In the genomic region with DNA sequence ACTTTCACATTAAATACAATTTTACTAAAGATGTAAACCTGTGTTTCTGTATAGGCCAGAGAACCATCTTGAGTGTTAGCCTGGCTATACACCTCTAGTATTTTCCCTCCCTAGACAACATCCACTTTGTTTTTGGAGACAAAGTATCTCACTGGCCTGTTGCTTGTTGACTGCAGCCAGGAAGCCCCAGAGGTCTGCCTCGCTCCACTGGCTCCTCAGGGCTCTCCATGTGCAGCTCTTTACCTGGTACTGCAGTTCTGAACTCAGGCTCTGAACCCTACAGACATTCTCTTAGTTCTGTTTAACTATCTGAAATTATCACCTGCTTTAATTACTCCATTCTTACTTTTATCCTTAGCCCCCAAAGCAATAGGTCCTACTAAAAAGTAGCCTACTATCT, we compare ENCODE assay signal across 21 mouse cellular contexts. TPM values are rescaled to one million over a fixed set of nuclear protein-coding genes. Genes with fewer than 3 reads are reported as not detected.
DNase-seq lines count a peak whose midpoint lies in the region; ATAC-seq and TF ChIP-seq lines count a peak whose summit lies in the region.
"Had no signal": no experiment of that assay in that cellular context is flagged by ENCODE, and none has a peak within 500 bp of the region (broad histone marks: within the 10 kb centered on the region; RNA-seq: fewer than 3 reads in every experiment).

No protein-coding gene starts in this region.

- H3K9me3 ChIP-seq in kidney, embryonic 16.5 days (ENCODE audit: low read length) = no peaks in the 10 kb centered on the region
- H3K9me3 ChIP-seq: G1E had no signal

- no peak overlapping the region for H3K4me2 ChIP-seq in kidney, embryonic 16.5 days (replicated peaks; ENCODE audit: low read depth, low read length)

- H3K27me3 ChIP-seq in kidney, adult 2 months (replicated peaks; ENCODE audit: control insufficient read depth, insufficient read depth, low read length) = no peaks in the 10 kb centered on the region; the same call in 1 of the 2 replicates
- no peaks in the 10 kb centered on the region for H3K27me3 ChIP-seq in kidney, embryonic 16.5 days (ENCODE audit: insufficient read depth, low read length)
- H3K27me3 ChIP-seq: CH12.LX, Patski had no signal

- ATAC-seq in kidney, embryonic 16.5 days (ENCODE audit: low FRiP score, low TSS enrichment) = no peak
- ATAC-seq: activated CD4-positive, CD25-positive, alpha-beta regulatory T cell, adult 4 months; CD4-positive, CD25-positive, alpha-beta regulatory T cell, adult 4 months; Patski had no signal

- WGBS in kidney, adult 2 months = 74% methylated on average over 1 of the region's 1 CpGs
- WGBS in kidney, embryonic 16.5 days = 92% methylated on average over 1 of the region's 1 CpGs

- peak; percentile 50 for DNase-seq in heart, adult 11 months
- no peak for DNase-seq in heart, postnatal 10 days
- peak; percentile 61 for DNase-seq in kidney, adult 2 months
- DNase-seq in kidney, postnatal 25 days = peak; percentile 27 to 52
- no peak for DNase-seq in kidney, postnatal 14 days
- DNase-seq: adrenal gland, adult 2 months; adrenal gland, adult 8-10 months; adrenal gland, postnatal 10 days; adrenal gland, postnatal 14 days; adrenal gland, postnatal 25 days; adrenal gland, postnatal 36 days; B cell, adult 2 months; cerebellum, adult 11 months; cerebellum, adult 11-12 months; cerebellum, adult 18-20 months had no signal

- H3K9ac ChIP-seq in kidney, embryonic 16.5 days (replicated peaks; ENCODE audit: low read length) = no peak overlapping the region

- TF ChIP-seq CTCF in kidney, adult 2 months (conservative IDR thresholded peaks at IDR 0.05; ENCODE audit: insufficient read depth, insufficient read length, low read depth, low read length) = no peak

- H3K4me1 ChIP-seq in kidney, adult 2 months (ENCODE audit: control insufficient read depth, insufficient read depth, low read length) = peaks cover 9% of the 10 kb centered on the region; the same call in 1 of the 2 replicates
- H3K4me1 ChIP-seq in kidney, embryonic 16.5 days (ENCODE audit: insufficient read depth, low read length) = no peaks in the 10 kb centered on the region

- H3K36me3 ChIP-seq in kidney, adult 2 months (ENCODE audit: control insufficient read depth, insufficient read depth, low read length) = peaks cover 17% of the 10 kb centered on the region
- peaks cover 62% of the 10 kb centered on the region for H3K36me3 ChIP-seq in kidney, embryonic 16.5 days (ENCODE audit: insufficient read depth, low read length)

- no peak overlapping the region; the same call in 1 of the 2 replicates for H3K27ac ChIP-seq in kidney, adult 2 months (ENCODE audit: insufficient read depth, low read depth, low read length)
- H3K27ac ChIP-seq in kidney, embryonic 16.5 days (ENCODE audit: low read length) = no peak overlapping the region

- intact Hi-C loops in heart, postnatal 10 days (cut with DNase I) = no loop called here

- H3K4me3 ChIP-seq in kidney, adult 2 months (ENCODE audit: insufficient read depth, low read depth, low read length) = no peak overlapping the region
- no peak overlapping the region for H3K4me3 ChIP-seq in kidney, embryonic 16.5 days (ENCODE audit: low read length)

- no peak for TF ChIP-seq POLR2A in kidney, adult 2 months (IDR thresholded peaks at IDR 0.05; ENCODE audit: low read depth, low read length)

RNA-seq across cellular contexts. Expression of gene Wtap, which starts 15.4 kb away (rescaled TPM):
- total RNA-seq in heart, postnatal 10 days (2021) = 10 to 100 TPM; 50.2 to 51.6 TPM
- 17.3 and 23.9 TPM in 2 replicates for polyA plus RNA-seq in kidney, adult 2 months (2012; rRNA removed)
- 124 and 135 TPM in 2 replicates for polyA plus RNA-seq in kidney, embryonic 16.5 days (2015; fragmentation: Nextera tagmentation; extraction: Ambion mirVana)

RNA-seq across cellular contexts. Expression of gene Acat2, which starts 18.0 kb away (rescaled TPM):
- total RNA-seq in heart, postnatal 10 days (2021) = 10 to 100 TPM; 13.2 to 17.0 TPM
- polyA plus RNA-seq in kidney, adult 2 months (2012; rRNA removed) = 44.3 and 54.3 TPM in 2 replicates
- 134 and 136 TPM in 2 replicates for polyA plus RNA-seq in kidney, embryonic 16.5 days (2015; fragmentation: Nextera tagmentation; extraction: Ambion mirVana)

RNA-seq across cellular contexts. Expression of gene Sod2, which starts 28.1 kb away (rescaled TPM):
- total RNA-seq in heart, postnatal 10 days (2021) = 100 to 1,000 TPM; 815 to 853 TPM
- 731 and 1,146 TPM in 2 replicates for polyA plus RNA-seq in kidney, adult 2 months (2012; rRNA removed)
- 178 and 179 TPM in 2 replicates for polyA plus RNA-seq in kidney, embryonic 16.5 days (2015; fragmentation: Nextera tagmentation; extraction: Ambion mirVana)

RNA-seq across cellular contexts. Expression of gene Acat3, which starts 38.1 kb away (rescaled TPM):
- not detected for total RNA-seq in heart, postnatal 10 days (2021)
- polyA plus RNA-seq in kidney, adult 2 months (2012; rRNA removed) = 8.4 and 10.3 TPM in 2 replicates
- polyA plus RNA-seq in kidney, embryonic 16.5 days (2015; fragmentation: Nextera tagmentation; extraction: Ambion mirVana) = 4.7 and 5.0 TPM in 2 replicates

Comparison
In these comparisons a context has a peak if more than half of its experiments do, and no peak if none do; other contexts are left out.
1. DNase-seq: peak in heart, adult 11 months (single experiment), kidney, adult 2 months (single experiment) and kidney, postnatal 25 days (2 of 2); none in heart, postnatal 10 days (0 of 2) and kidney, postnatal 14 days (single experiment).